Comparison of ENCODE assay signal across 15 mouse cellular contexts in the genomic region with DNA sequence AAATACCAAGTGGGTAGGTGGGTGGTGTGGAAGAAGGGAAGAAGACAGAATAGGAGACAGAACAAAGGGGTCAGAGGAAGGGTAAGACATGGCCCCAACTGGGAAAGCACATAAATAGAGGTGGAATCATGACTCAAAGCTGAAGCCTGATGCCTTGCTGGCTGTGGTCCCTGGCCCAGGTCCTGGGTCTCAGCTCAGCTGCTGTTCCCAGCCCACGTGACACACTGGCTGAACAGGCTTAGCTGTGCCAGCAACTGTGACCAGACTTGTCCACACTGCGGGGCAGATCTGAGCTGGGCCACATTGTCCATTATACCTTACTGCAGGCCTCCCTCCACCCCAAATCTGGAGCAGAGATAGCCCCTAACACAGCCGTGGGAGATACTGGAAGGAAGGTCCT.
A peak's percentile ranks its signal among the peaks of the same experiment; 100 is the strongest.
DNase-seq lines count a peak whose midpoint lies in the region; ATAC-seq and TF ChIP-seq lines count a peak whose summit lies in the region.
"Had no signal": no experiment of that assay in that cellular context is flagged by ENCODE, and none has a peak within 500 bp of the region (broad histone marks: within the 10 kb centered on the region; RNA-seq: fewer than 3 reads in every experiment).

No protein-coding gene starts in this region.

- no peak for TF ChIP-seq EP300 in lung, postnatal 0 days (IDR thresholded peaks at IDR 0.05)

- H3K9me3 ChIP-seq in forebrain, postnatal 0 days (ENCODE audit: low read length): no peaks in the 10 kb centered on the region
- H3K9me3 ChIP-seq in forebrain, embryonic 12.5 days: no peaks in the 10 kb centered on the region
- H3K9me3 ChIP-seq in lung, postnatal 0 days (ENCODE audit: low read length): no peaks in the 10 kb centered on the region
- no peaks in the 10 kb centered on the region for H3K9me3 ChIP-seq in kidney, embryonic 16.5 days (ENCODE audit: low read length)
- H3K9me3 ChIP-seq: kidney, embryonic 15.5 days; midbrain, embryonic 13.5 days; neural tube, embryonic 12.5 days had no signal

- intact Hi-C loops in gastrocnemius, adult 2 months (cut with DNase I): loop anchor here (1.0 kb wide), 1 partner anchor 39 kb away; no protein-coding TSS in a partner anchor

- DNase-seq in forebrain, postnatal 0 days: no peak
- peak; percentile 49 for DNase-seq in lung, postnatal 10 days
- DNase-seq in lung, postnatal 0 days (ENCODE audit: low spot score): no peak
- peak; percentile 93 for DNase-seq in gastrocnemius, adult 2 months
- DNase-seq in skeletal muscle tissue, adult 2 months (ENCODE audit: low read depth, low spot score): peak; percentile 91
- DNase-seq: embryo, embryonic 11 days; liver had no signal

- no peak overlapping the region for H3K9ac ChIP-seq in forebrain, postnatal 0 days
- no peak overlapping the region for H3K9ac ChIP-seq in forebrain, embryonic 12.5 days
- H3K9ac ChIP-seq in lung, postnatal 0 days (replicated peaks; ENCODE audit: low read depth): no peak overlapping the region
- H3K9ac ChIP-seq in kidney, embryonic 16.5 days (replicated peaks; ENCODE audit: low read length): no peak overlapping the region
- H3K9ac ChIP-seq: kidney, embryonic 15.5 days; midbrain, embryonic 13.5 days; neural tube, embryonic 12.5 days had no signal

- 64% methylated on average over 3 of the region's 3 CpGs for WGBS in forebrain, postnatal 0 days
- WGBS in forebrain, embryonic 12.5 days: 90% methylated on average over 3 of the region's 3 CpGs
- WGBS in lung, postnatal 0 days: 49% methylated on average over 3 of the region's 3 CpGs
- 98% methylated on average over 3 of the region's 3 CpGs for WGBS in kidney, embryonic 16.5 days

- no peaks in the 10 kb centered on the region for H3K27me3 ChIP-seq in forebrain, postnatal 0 days (ENCODE audit: insufficient read depth, low read length)
- peaks cover 12% of the 10 kb centered on the region; the same call in 1 of the 2 replicates for H3K27me3 ChIP-seq in forebrain, embryonic 12.5 days
- H3K27me3 ChIP-seq in lung, postnatal 0 days (replicated peaks; ENCODE audit: insufficient read depth, low read length): no peaks in the 10 kb centered on the region
- 0 out of 2 replicates have a peak, but pooled peaks cover 2% of the 10 kb centered on the region for H3K27me3 ChIP-seq in kidney, embryonic 16.5 days (ENCODE audit: insufficient read depth, low read length)
- H3K27me3 ChIP-seq: neural tube, embryonic 12.5 days had no signal

- H3K36me3 ChIP-seq in forebrain, postnatal 0 days (ENCODE audit: insufficient read depth): no peaks in the 10 kb centered on the region
- no peaks in the 10 kb centered on the region for H3K36me3 ChIP-seq in forebrain, embryonic 12.5 days (replicated peaks)
- H3K36me3 ChIP-seq in lung, postnatal 0 days (ENCODE audit: insufficient read depth, low read length): no peaks in the 10 kb centered on the region
- no peaks in the 10 kb centered on the region for H3K36me3 ChIP-seq in kidney, embryonic 16.5 days (ENCODE audit: insufficient read depth, low read length)
- H3K36me3 ChIP-seq: kidney, embryonic 15.5 days; midbrain, embryonic 13.5 days; neural tube, embryonic 12.5 days had no signal

- no peak overlapping the region for H3K27ac ChIP-seq in forebrain, postnatal 0 days (ENCODE audit: low read depth, low read length)
- no peak overlapping the region for H3K27ac ChIP-seq in forebrain, embryonic 12.5 days
- H3K27ac ChIP-seq in lung, postnatal 0 days (ENCODE audit: low read length): no peak overlapping the region
- H3K27ac ChIP-seq in gastrocnemius, adult 2 months: peak overlapping the region; percentile 73
- no peak overlapping the region for H3K27ac ChIP-seq in kidney, embryonic 16.5 days (ENCODE audit: low read length)
- H3K27ac ChIP-seq: kidney, embryonic 15.5 days; midbrain, embryonic 13.5 days; neural tube, embryonic 12.5 days had no signal

- no peak overlapping the region for H3K4me3 ChIP-seq in forebrain, postnatal 0 days (ENCODE audit: low read depth, low read length)
- H3K4me3 ChIP-seq in forebrain, embryonic 12.5 days (replicated peaks): no peak overlapping the region
- H3K4me3 ChIP-seq in lung, postnatal 0 days (ENCODE audit: low read depth, low read length): no peak overlapping the region
- H3K4me3 ChIP-seq in gastrocnemius, adult 2 months: no peak overlapping the region
- no peak overlapping the region for H3K4me3 ChIP-seq in kidney, embryonic 16.5 days (ENCODE audit: low read length)
- H3K4me3 ChIP-seq: erythroblast, embryonic 14.5 days; kidney, embryonic 15.5 days; midbrain, embryonic 13.5 days; neural tube, embryonic 12.5 days had no signal

- ATAC-seq in forebrain, postnatal 0 days: peak; percentile 27; the same call in 1 of the 2 replicates
- no peak for ATAC-seq in forebrain, embryonic 12.5 days (ENCODE audit: low FRiP score)
- no peak for ATAC-seq in lung, postnatal 0 days
- no peak for ATAC-seq in monocyte, adult 5-6 weeks (replicated peaks; ENCODE audit: insufficient number of reproducible peaks, low FRiP score, low TSS enrichment, poor library complexity, severe bottlenecking)
- ATAC-seq in kidney, embryonic 16.5 days (ENCODE audit: low FRiP score, low TSS enrichment): no peak
- ATAC-seq: inflammation-experienced regulatory T-cells, adult 6 months; midbrain, embryonic 13.5 days had no signal

- no peak overlapping the region for H3K4me2 ChIP-seq in forebrain, postnatal 0 days (ENCODE audit: low read depth)
- no peak overlapping the region for H3K4me2 ChIP-seq in forebrain, embryonic 12.5 days
- H3K4me2 ChIP-seq in lung, postnatal 0 days (replicated peaks; ENCODE audit: low read depth, low read length): no peak overlapping the region
- no peak overlapping the region for H3K4me2 ChIP-seq in kidney, embryonic 16.5 days (replicated peaks; ENCODE audit: low read depth, low read length)
- H3K4me2 ChIP-seq: kidney, embryonic 15.5 days; midbrain, embryonic 13.5 days; neural tube, embryonic 12.5 days had no signal

- H3K4me1 ChIP-seq in forebrain, postnatal 0 days (ENCODE audit: insufficient read depth): no peaks in the 10 kb centered on the region
- peaks cover 7% of the 10 kb centered on the region; the same call in 1 of the 2 replicates for H3K4me1 ChIP-seq in forebrain, embryonic 12.5 days
- peaks cover 4% of the 10 kb centered on the region for H3K4me1 ChIP-seq in lung, postnatal 0 days (ENCODE audit: insufficient read depth, low read depth, low read length)
- H3K4me1 ChIP-seq in kidney, embryonic 16.5 days (ENCODE audit: insufficient read depth, low read length): peaks cover 7% of the 10 kb centered on the region; the same call in 1 of the 2 replicates
- H3K4me1 ChIP-seq: neural tube, embryonic 12.5 days had no signal

- TF ChIP-seq CTCF in forebrain, postnatal 0 days (IDR thresholded peaks at IDR 0.05; ENCODE audit: low read depth): no peak
- TF ChIP-seq CTCF in lung, postnatal 0 days (IDR thresholded peaks at IDR 0.05): no peak
- no peak for TF ChIP-seq CTCF in gastrocnemius, adult 2 months (IDR thresholded peaks at IDR 0.05)

Comparison
In these comparisons a context has a peak if more than half of its experiments do, and no peak if none do; other contexts are left out.
1. DNase-seq: peak in lung, postnatal 10 days (single experiment), gastrocnemius, adult 2 months (single experiment) and skeletal muscle tissue, adult 2 months (single experiment); none in forebrain, postnatal 0 days (single experiment) and lung, postnatal 0 days (single experiment).